Mouse (Mus musculus) liver, embryonic 16.5 days (tissue): Measurements from ENCODE around the gene Clip1. TPM values are rescaled to one million over a fixed set of nuclear protein-coding genes. Genes with fewer than 3 reads are reported as not detected.
A peak's percentile ranks its signal among the peaks of the same experiment; 100 is the strongest.

ENCODE experiments used
- ATAC-seq: fragments of 200-750 bp; cut with Nextera tagmentation; 2 replicates; pipeline ENCODE4 v1.8.0; 2017; ENCODE audit warnings: low read depth, mild to moderate bottlenecking, moderate number of reproducible peaks, moderate library complexity
- H3K27ac ChIP-seq: fragments of 300-500 bp; sonication (generic); 2 replicates; pipeline ENCODE4 v1.5.1; 2014; ENCODE audit warnings: mild to moderate bottlenecking, low read length
- H3K27me3 ChIP-seq: fragments of 300-500 bp; sonication (generic); 2 replicates; pipeline ENCODE4 v1.6.1; 2014; ENCODE audit warnings: low read depth, low read length, mixed read lengths; ENCODE audit not compliant: control insufficient read depth, insufficient read depth
- H3K36me3 ChIP-seq: fragments of 300-500 bp; sonication (generic); 2 replicates; pipeline ENCODE4 v1.6.1; 2014; ENCODE audit warnings: mild to moderate bottlenecking; ENCODE audit not compliant: control insufficient read depth, insufficient read depth
- H3K4me1 ChIP-seq: fragments of 300-500 bp; sonication (generic); 2 replicates; pipeline ENCODE4 v1.6.1; 2014; ENCODE audit warnings: low read depth, low read length, mixed read lengths; ENCODE audit not compliant: control insufficient read depth
- H3K4me2 ChIP-seq: fragments of 300-500 bp; sonication (generic); 2 replicates; pipeline ENCODE4 v1.6.1; 2014; ENCODE audit warnings: low read depth, low read length, mixed read lengths
- H3K4me3 ChIP-seq: fragments of 300-500 bp; sonication (generic); 2 replicates; pipeline ENCODE4 v1.5.1; 2014; ENCODE audit warnings: low read depth, mild to moderate bottlenecking, low read length
- H3K9ac ChIP-seq: fragments of 300-500 bp; sonication (generic); 2 replicates; pipeline ENCODE4 v1.6.1; 2014; ENCODE audit warnings: low read depth, low read length
- H3K9me3 ChIP-seq: fragments of 300-500 bp; sonication (generic); replicated peaks from 2 replicates; pipeline ENCODE4 v1.6.1; 2016; ENCODE audit warnings: low read length; ENCODE audit not compliant: control insufficient read depth
- WGBS: fragments of 180-500 bp; shearing (Covaris S2); extraction: QIAGEN DNeasy Blood & Tissue Kit; methylation state at CpG from one replicate; pipeline ENCODE4 v1.1.7; 2014; ENCODE audit not compliant: insufficient replicate concordance; 5-methylcytosine and 5-hydroxymethylcytosine counted together
- polyA plus RNA-seq: library from polyadenylated mRNA; unstranded; fragments of >200 nt; fragmentation: Nextera tagmentation; extraction: Ambion mirVana; gene quantifications from 2 replicates; pipeline ENCODE4 v1.2.1, GENCODE M21; 2015

Clip1 gene
- polyA plus RNA-seq, 1 experiment from 2014 or later = 10.7 TPM

GRCm38 (mm10) chr5:123556451-123556850 is 128.0 kb downstream of the Clip1 start:
- no peaks in the 10 kb centered on the region for H3K9me3 ChIP-seq
- peaks cover 8% of the 10 kb centered on the region for H3K4me1 ChIP-seq
- no peak for ATAC-seq
- WGBS = 64% methylated on average over 2 of the region's 2 CpGs
- no peak overlapping the region for H3K4me2 ChIP-seq
- H3K27ac ChIP-seq = no peak overlapping the region
- no peak overlapping the region for H3K9ac ChIP-seq
- no peaks in the 10 kb centered on the region for H3K27me3 ChIP-seq
- H3K36me3 ChIP-seq = peaks cover 17% of the 10 kb centered on the region
- no peak overlapping the region for H3K4me3 ChIP-seq

- Histone ChIP-seq H3K27ac (peak overlapping the region; percentile 70), H3K36me3 (peaks cover 17% of the 10 kb centered on the region), H3K4me3 (no peak overlapping the region), H3K27me3 (no peaks in the 10 kb centered on the region), H3K9ac (no peak overlapping the region), H3K4me1 (peaks cover 8% of the 10 kb centered on the region), H3K9me3 (no peaks in the 10 kb centered on the region), H3K4me2 (peak overlapping the region; percentile 21; the same call in 1 of the 2 replicates)
- WGBS = 47% methylated on average over 7 of the region's 7 CpGs
- ATAC-seq = peak; percentile 95
These were observed 128.7 kb downstream of the Clip1 start for GRCm38 (mm10) chr5:123555693-123556092.

GRCm38 (mm10) chr5:123533801-123534200 is 150.6 kb downstream of the Clip1 start:
- Histone ChIP-seq H3K27me3 (no peaks in the 10 kb centered on the region), H3K27ac (no peak overlapping the region), H3K36me3 (peaks cover 29% of the 10 kb centered on the region), H3K4me1 (no peaks in the 10 kb centered on the region), H3K9ac (no peak overlapping the region), H3K4me3 (no peak overlapping the region), H3K9me3 (no peaks in the 10 kb centered on the region), H3K4me2 (no peak overlapping the region)
- WGBS = 84% methylated on average over 10 of the region's 10 CpGs
- ATAC-seq = no peak

GRCm38 (mm10) chr5:123530056-123530455 is 154.4 kb downstream of the Clip1 start:
- ATAC-seq = no peak
- no peak overlapping the region for H3K4me3 ChIP-seq
- H3K27me3 ChIP-seq = no peaks in the 10 kb centered on the region
- 82% methylated on average over 8 of the region's 8 CpGs for WGBS
- H3K9me3 ChIP-seq = no peaks in the 10 kb centered on the region
- H3K36me3 ChIP-seq = peaks cover 27% of the 10 kb centered on the region
- no peak overlapping the region for H3K27ac ChIP-seq
- H3K4me2 ChIP-seq = no peak overlapping the region
- peaks cover 5% of the 10 kb centered on the region; the same call in 1 of the 2 replicates for H3K4me1 ChIP-seq
- H3K9ac ChIP-seq = no peak overlapping the region

- H3K27me3 ChIP-seq = no peaks in the 10 kb centered on the region
- ATAC-seq = no peak
These were observed 155.8 kb downstream of the Clip1 start for GRCm38 (mm10) chr5:123528641-123529040.

More at GRCm38 (mm10) chr5:123528641-123529040, 155.8 kb downstream of the Clip1 start:
- no peak overlapping the region for H3K4me3 ChIP-seq
- peaks cover 23% of the 10 kb centered on the region for H3K36me3 ChIP-seq
- no peaks in the 10 kb centered on the region for H3K9me3 ChIP-seq
- H3K4me2 ChIP-seq = no peak overlapping the region
- H3K27ac ChIP-seq = no peak overlapping the region
- peaks cover 11% of the 10 kb centered on the region for H3K4me1 ChIP-seq
- WGBS = 68% methylated on average over 7 of the region's 7 CpGs
- H3K9ac ChIP-seq = no peak overlapping the region

Other genes with a start within 250 kb of the Clip1 start
- gene Lrrc43, start 195.3 kb downstream of the Clip1 start, polyA plus RNA-seq = not detected in 2 replicates
- gene Il31, start 195.1 kb downstream of the Clip1 start, polyA plus RNA-seq = not detected in 2 replicates
- gene B3gnt4, start 174.2 kb downstream of the Clip1 start, polyA plus RNA-seq = 0.11 TPM in 1 of 2 replicates, not detected in the other
- gene Diablo, start 160.4 kb downstream of the Clip1 start, polyA plus RNA-seq = 49.1 TPM in 2 replicates
- 0.06 and 0.28 TPM in 2 replicates for gene Gm49027, start 159.1 kb downstream of the Clip1 start, polyA plus RNA-seq
- 19.6 and 20.0 TPM in 2 replicates for gene Vps33a, start 111.6 kb downstream of the Clip1 start, polyA plus RNA-seq
- gene Zcchc8, start 36.5 kb upstream of the Clip1 start, polyA plus RNA-seq = 27.0 and 27.7 TPM in 2 replicates
- gene Rsrc2, start 64.8 kb upstream of the Clip1 start, polyA plus RNA-seq = 35.2 and 39.2 TPM in 2 replicates
- gene Kntc1, start 65.1 kb upstream of the Clip1 start, polyA plus RNA-seq = 23.2 and 23.9 TPM in 2 replicates
- 0.28 and 0.45 TPM in 2 replicates for gene Hcar2, start 180.9 kb upstream of the Clip1 start, polyA plus RNA-seq
- 0.08 and 0.15 TPM in 2 replicates for gene Hcar1, start 195.4 kb upstream of the Clip1 start, polyA plus RNA-seq
- 37.6 and 40.6 TPM in 2 replicates for gene Denr, start 222.6 kb upstream of the Clip1 start, polyA plus RNA-seq
- 1.3 and 1.7 TPM in 2 replicates for gene Gm43518, start 242.8 kb upstream of the Clip1 start, polyA plus RNA-seq
- gene Ccdc62, start 246.1 kb upstream of the Clip1 start, polyA plus RNA-seq = 2.2 and 2.4 TPM in 2 replicates